Mouse (Mus musculus) effector memory CD4-positive, alpha-beta T cell, adult 5 months (primary cell): ENCODE data around the gene Ip6k2. TPM values are rescaled to one million over a fixed set of nuclear protein-coding genes. Genes with fewer than 3 reads are reported as not detected.

Experiments
- polyA plus RNA-seq: library from polyadenylated mRNA; unstranded; fragments of 100-300 nt; shearing (Covaris generic); gene quantifications from one replicate; pipeline ENCODE4 v1.2.1, GENCODE M21; 2017

Ip6k2 gene
- 29.7 TPM for polyA plus RNA-seq

GRCm38 (mm10) chr9:108783548-108784463, at the start of gene Ip6k2:
TSS of gene Ip6k2 (plus strand) at chr9:108783796.

GRCm38 (mm10) chr9:108808163-108808665, 24.6 kb downstream of the Ip6k2 start, which contains the start of gene Nckipsd:
TSS of gene Nckipsd (plus strand) at chr9:108808368.

GRCm38 (mm10) chr9:108825820-108826699, 42.5 kb downstream of the Ip6k2 start, which contains the start of gene Celsr3:
TSS of gene Celsr3 (plus strand) at chr9:108826320.

GRCm38 (mm10) chr9:108852976-108853375, 69.4 kb downstream of the Ip6k2 start, which contains the start of gene Slc26a6:
TSS of gene Slc26a6 (plus strand) at chr9:108853283.

Other genes starting within 250 kb of the Ip6k2 start
- gene Impdh2, start 223.5 kb upstream of the Ip6k2 start, polyA plus RNA-seq: 178 TPM
- gene Ndufaf3, start 216.4 kb upstream of the Ip6k2 start, polyA plus RNA-seq: 37.5 TPM
- gene Dalrd3, start 213.9 kb upstream of the Ip6k2 start, polyA plus RNA-seq: 72.4 TPM
- 28.6 TPM for gene Wdr6, start 205.1 kb upstream of the Ip6k2 start, polyA plus RNA-seq
- 11.5 TPM for gene P4htm, start 186.1 kb upstream of the Ip6k2 start, polyA plus RNA-seq
- gene Arih2, start 134.4 kb upstream of the Ip6k2 start, polyA plus RNA-seq: 179 TPM
- gene Slc25a20, start 121.7 kb upstream of the Ip6k2 start, polyA plus RNA-seq: 20.0 TPM
- 29.3 TPM for gene Prkar2a, start 94.5 kb upstream of the Ip6k2 start, polyA plus RNA-seq
- gene Nckipsd, start 24.6 kb downstream of the Ip6k2 start, polyA plus RNA-seq: 7.1 TPM
- gene Celsr3, start 42.5 kb downstream of the Ip6k2 start, polyA plus RNA-seq: 0.04 TPM
- gene Slc26a6, start 69.5 kb downstream of the Ip6k2 start, polyA plus RNA-seq: 6.2 TPM
- gene Tmem89, start 130.8 kb downstream of the Ip6k2 start, polyA plus RNA-seq: not detected
- gene Uqcrc1, start 152.8 kb downstream of the Ip6k2 start, polyA plus RNA-seq: 210 TPM
- gene Col7a1, start 169.8 kb downstream of the Ip6k2 start, polyA plus RNA-seq: not detected
- not detected for gene Ucn2, start 202.2 kb downstream of the Ip6k2 start, polyA plus RNA-seq
- gene Pfkfb4, start 208.0 kb downstream of the Ip6k2 start, polyA plus RNA-seq: 6.3 TPM